Mouse (Mus musculus): ENCODE measurements around the gene Trpv2.

Trpv2 gene

GRCm38 (mm10) chr11:62558961-62559646, 15.2 kb upstream of the Trpv2 start:
- DNase-seq (ENCODE audit: low read depth), result no peak

GRCm38 (mm10) chr11:62560463-62561016, 13.7 kb upstream of the Trpv2 start:
- DNase-seq (ENCODE audit: low read depth), result no peak

- no peak for DNase-seq (ENCODE audit: low read depth)
Measured at GRCm38 (mm10) chr11:62563590-62563989, 10.7 kb upstream of the Trpv2 start.

GRCm38 (mm10) chr11:62565747-62566146, 8.5 kb upstream of the Trpv2 start:
- DNase-seq (ENCODE audit: low read depth), result no peak

- no peak for DNase-seq (ENCODE audit: low read depth)
Measured at GRCm38 (mm10) chr11:62566211-62566610, 8.1 kb upstream of the Trpv2 start.

- DNase-seq (ENCODE audit: low read depth), result no peak
Measured at GRCm38 (mm10) chr11:62568300-62568699, 6.0 kb upstream of the Trpv2 start.

GRCm38 (mm10) chr11:62574703-62575085, 408 bp downstream of the Trpv2 start:
- DNase-seq (ENCODE audit: low read depth), result no peak

- peak; percentile 73 for DNase-seq (ENCODE audit: low read depth)
Measured at GRCm38 (mm10) chr11:62575297-62575658, 992 bp downstream of the Trpv2 start.

- DNase-seq (ENCODE audit: low read depth), result no peak
Measured at GRCm38 (mm10) chr11:62575659-62576438, 1.6 kb downstream of the Trpv2 start.

- no peak for DNase-seq (ENCODE audit: low read depth)
Measured at GRCm38 (mm10) chr11:62576530-62577152, 2.4 kb downstream of the Trpv2 start.

GRCm38 (mm10) chr11:62583031-62583430, 8.7 kb downstream of the Trpv2 start:
- no peak for DNase-seq (ENCODE audit: low read depth)

- DNase-seq (ENCODE audit: low read depth), result no peak
Measured at GRCm38 (mm10) chr11:62584671-62585206, 10.5 kb downstream of the Trpv2 start.

GRCm38 (mm10) chr11:62587034-62587433, 12.7 kb downstream of the Trpv2 start:
- no peak for DNase-seq (ENCODE audit: low read depth)

GRCm38 (mm10) chr11:62589391-62589790, 15.1 kb downstream of the Trpv2 start:
- DNase-seq (ENCODE audit: low read depth), result no peak

GRCm38 (mm10) chr11:62591026-62591425, 16.7 kb downstream of the Trpv2 start:
- DNase-seq (ENCODE audit: low read depth), result no peak

- DNase-seq (ENCODE audit: low read depth), result no peak
Measured at GRCm38 (mm10) chr11:62591904-62592575, 17.8 kb downstream of the Trpv2 start.

- no peak for DNase-seq (ENCODE audit: low read depth)
Measured at GRCm38 (mm10) chr11:62598571-62598970, 24.3 kb downstream of the Trpv2 start.

GRCm38 (mm10) chr11:62601732-62602618, 27.7 kb downstream of the Trpv2 start:
- no peak for DNase-seq (ENCODE audit: low read depth)

GRCm38 (mm10) chr11:62602619-62603311, 28.5 kb downstream of the Trpv2 start:
- DNase-seq (ENCODE audit: low read depth), result peak; percentile 96

- DNase-seq (ENCODE audit: low read depth), result no peak
Measured at GRCm38 (mm10) chr11:62603312-62604056, 29.2 kb downstream of the Trpv2 start.

All from c-Kit-positive CD71-positive TER-119-negative erythroid progenitor cells, embryonic 14.5 days (primary cell).